Mouse (Mus musculus): ENCODE results near the gene Smim13. TPM values are rescaled to one million over a fixed set of nuclear protein-coding genes. Genes with fewer than 3 reads are reported as not detected.

Smim13 gene
- 9.1 TPM for polyA plus RNA-seq (2017; shearing (Covaris generic))

GRCm38 (mm10) chr13:41249538-41250317 is at the start of gene Smim13:
Smim13 (plus strand) TSS chr13:41249844.

GRCm38 (mm10) chr13:41220304-41220834 is 29.3 kb upstream of the Smim13 start, which contains the start of gene Elovl2:
Elovl2 (minus strand) TSS chr13:41220405.

GRCm38 (mm10) chr13:41273927-41274650 is 24.4 kb downstream of the Smim13 start, which contains the start of gene Gm17364:
Gm17364 (minus strand) TSS chr13:41273977.

Other genes with a start within 250 kb of the Smim13 start
- 87.1 TPM for gene Pak1ip1, start 248.8 kb upstream of the Smim13 start, polyA plus RNA-seq (2017; shearing (Covaris generic))
- gene Tmem14c, start 233.6 kb upstream of the Smim13 start, polyA plus RNA-seq (2017; shearing (Covaris generic)): 78.9 TPM
- 0.51 TPM for gene Mak, start 170.1 kb upstream of the Smim13 start, polyA plus RNA-seq (2017; shearing (Covaris generic))
- gene Gcm2, start 138.8 kb upstream of the Smim13 start, polyA plus RNA-seq (2017; shearing (Covaris generic)): not detected
- gene Sycp2l, start 135.5 kb upstream of the Smim13 start, polyA plus RNA-seq (2017; shearing (Covaris generic)): not detected
- gene Elovl2, start 29.4 kb upstream of the Smim13 start, polyA plus RNA-seq (2017; shearing (Covaris generic)): 0.29 TPM
- gene Gm17364, start 24.1 kb downstream of the Smim13 start, polyA plus RNA-seq (2017; shearing (Covaris generic)): not detected
- 126 TPM for gene Nedd9, start 237.5 kb downstream of the Smim13 start, polyA plus RNA-seq (2017; shearing (Covaris generic))

Measured in effector memory CD4-positive, alpha-beta T cell, adult 7 months (primary cell).